Mouse (Mus musculus) hematopoietic stem cell, adult 5-6 weeks (primary cell): ENCODE data around the gene Tbx3. TPM values are rescaled to one million over a fixed set of nuclear protein-coding genes. Genes with fewer than 3 reads are reported as not detected.

Experiments
- ATAC-seq, 2 experiments: fragments of 125-278 bp in 1 of 2; replicated peaks in 1 of 2; 2 replicates each; pipeline ENCODE4 v1.8.0; 2016 to 2017; ENCODE audit warnings: inconsistent platforms in 2 of 2, mild to moderate bottlenecking in 2 of 2, moderate number of reproducible peaks in 2 of 2, low read depth in 1 of 2, moderate TSS enrichment in 1 of 2; ENCODE audit not compliant: low FRiP score in 2 of 2, poor library complexity in 2 of 2, severe bottlenecking in 2 of 2, insufficient read depth in 1 of 2, low TSS enrichment in 1 of 2
- total RNA-seq: library from RNA; stranded (forward); fragments of 172-1452, 232-1000 nt; gene quantifications from 2 replicates; pipeline ENCODE4 v1.2.3, GENCODE M21; 2017

The Tbx3 gene
- total RNA-seq, 1 experiment from 2014 or later: not detected

DNA sequence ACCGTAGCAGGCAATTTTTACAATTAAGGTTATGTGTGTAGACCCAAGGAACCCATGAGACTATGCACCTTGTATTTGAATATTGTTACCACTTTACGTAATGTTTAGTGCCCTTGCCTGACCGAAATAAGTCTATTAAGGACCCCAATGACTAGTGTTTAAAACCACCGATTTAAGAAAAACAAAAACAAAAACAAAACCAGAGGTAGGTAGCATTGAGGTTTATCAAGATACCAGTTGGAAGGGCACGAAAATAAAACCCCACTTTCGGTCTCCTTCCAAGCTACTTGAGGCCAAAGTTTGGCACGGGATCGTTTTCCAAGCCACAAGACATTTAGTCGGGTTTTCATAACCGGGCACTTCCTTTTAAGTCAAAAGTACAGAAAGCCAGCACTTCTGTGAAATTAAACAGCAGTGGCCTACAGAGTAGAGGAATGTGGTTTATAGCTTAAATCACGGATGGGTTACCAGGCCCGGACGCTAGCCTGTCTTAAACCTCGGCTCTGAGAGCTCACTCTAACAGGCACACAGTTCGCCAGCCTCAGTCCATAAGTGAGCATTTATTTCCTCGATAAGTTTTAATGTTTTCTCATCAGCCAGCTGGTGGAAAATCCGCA lies 2.6 kb downstream of the Tbx3 start:
- no peak for ATAC-seq

DNA sequence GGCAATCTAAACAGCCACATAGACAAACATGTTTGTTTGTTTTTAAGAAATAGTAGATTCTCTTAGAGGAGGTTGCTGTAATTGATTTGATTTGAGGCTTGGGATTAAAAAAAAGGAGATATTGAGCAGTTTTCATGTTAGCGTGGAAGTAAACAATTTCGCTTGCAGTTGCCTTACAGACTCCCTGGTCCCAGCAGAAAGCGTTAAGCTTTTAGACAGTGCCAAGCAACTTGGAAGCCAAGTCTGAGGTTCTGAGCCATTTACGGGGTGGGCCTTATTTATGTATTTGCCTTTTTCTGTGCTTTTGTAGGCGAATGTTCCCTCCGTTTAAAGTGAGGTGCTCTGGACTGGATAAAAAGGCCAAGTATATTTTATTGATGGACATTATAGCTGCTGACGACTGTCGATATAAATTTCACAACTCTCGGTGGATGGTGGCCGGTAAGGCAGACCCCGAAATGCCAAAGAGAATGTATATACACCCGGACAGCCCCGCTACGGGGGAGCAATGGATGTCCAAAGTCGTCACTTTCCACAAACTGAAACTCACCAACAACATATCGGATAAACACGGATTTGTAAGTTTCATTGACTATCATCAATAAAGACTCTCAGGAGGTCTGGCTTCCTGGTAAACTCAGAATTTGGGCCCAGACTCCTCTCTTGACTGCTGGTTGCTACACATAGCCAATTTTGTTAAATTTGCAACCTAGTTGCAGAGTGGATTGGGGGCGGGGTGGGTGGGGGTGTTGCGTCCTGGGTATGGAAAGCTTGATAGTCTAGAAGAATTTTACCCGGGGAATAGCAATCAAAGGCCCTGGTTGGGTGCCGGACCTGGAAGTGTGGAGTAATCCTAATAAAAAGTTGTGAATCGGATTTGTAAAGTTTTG lies 3.5 kb downstream of the Tbx3 start:
- no peak for ATAC-seq

DNA sequence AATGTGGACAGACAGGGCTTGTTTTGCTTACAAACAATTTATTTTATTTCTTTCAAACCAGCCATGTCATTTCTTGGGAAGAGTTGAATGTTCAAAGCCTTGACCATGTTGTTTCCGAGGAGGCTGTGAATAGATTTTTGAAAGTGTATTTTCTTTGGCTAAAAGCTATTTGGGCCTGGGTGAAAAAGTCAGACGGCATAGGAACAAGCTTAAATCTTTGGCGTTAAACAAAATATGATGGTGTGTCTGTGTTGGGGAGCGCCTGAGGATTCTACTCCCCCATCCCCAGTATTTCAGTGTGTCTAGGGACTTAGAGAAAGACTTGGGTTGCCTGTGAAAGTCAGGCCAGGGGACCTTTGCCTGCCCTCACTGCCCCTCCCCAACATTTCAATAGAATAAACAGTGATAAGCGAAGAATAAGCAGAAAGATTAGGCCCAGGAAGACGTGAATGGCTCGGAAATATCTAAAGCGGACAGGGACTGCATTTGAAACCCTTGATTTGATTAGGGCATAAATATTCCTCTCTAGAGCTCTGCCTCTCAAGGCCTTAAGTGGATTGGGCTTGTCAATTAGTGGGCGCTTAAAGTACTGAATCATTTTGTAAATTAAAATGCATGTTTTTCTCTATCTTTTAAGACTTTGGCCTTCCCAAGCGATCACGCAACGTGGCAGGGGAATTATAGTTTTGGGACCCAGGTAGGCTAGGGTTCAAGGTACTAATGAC lies 4.3 kb downstream of the Tbx3 start:
- no peak for ATAC-seq

DNA sequence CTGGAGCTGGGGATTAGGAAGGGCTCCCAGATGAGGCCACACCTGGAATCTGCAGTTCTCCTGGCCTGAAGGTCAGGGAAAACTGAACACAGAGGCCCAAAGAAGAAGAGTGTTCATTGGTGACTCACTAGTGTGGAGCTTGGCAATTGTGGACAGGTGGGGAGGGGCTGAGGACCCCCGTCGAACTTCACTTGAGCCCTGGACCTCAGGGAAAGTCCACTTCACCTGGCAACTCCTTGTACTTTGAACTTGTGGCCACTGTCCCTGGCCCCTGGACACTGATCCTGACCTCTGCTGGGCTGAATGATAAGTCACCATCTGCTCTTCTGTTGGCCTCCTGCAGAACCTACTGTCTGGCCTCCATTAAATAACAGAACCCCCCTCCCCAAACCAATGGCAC lies 5.8 kb downstream of the Tbx3 start:
- no peak for ATAC-seq

DNA sequence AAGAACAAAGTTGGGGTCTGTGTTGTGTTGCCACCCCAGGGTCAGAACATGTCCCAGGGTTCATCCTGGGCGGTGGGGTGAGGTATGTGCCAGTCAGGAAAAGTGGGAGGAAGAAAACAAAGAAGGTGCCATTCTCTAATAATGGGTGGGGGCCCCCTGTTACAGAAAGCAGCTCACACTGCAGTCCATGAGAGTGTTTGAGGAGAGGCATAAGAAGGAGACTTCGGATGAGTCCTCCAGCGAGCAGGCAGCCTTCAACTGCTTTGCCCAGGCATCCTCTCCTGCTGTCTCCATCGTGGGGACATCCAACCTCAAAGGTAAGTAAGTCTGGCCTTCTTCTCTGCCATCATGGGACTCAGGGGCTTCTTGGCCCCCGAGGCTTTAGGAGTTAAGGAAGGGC lies 8.0 kb downstream of the Tbx3 start:
- ATAC-seq: no peak

DNA sequence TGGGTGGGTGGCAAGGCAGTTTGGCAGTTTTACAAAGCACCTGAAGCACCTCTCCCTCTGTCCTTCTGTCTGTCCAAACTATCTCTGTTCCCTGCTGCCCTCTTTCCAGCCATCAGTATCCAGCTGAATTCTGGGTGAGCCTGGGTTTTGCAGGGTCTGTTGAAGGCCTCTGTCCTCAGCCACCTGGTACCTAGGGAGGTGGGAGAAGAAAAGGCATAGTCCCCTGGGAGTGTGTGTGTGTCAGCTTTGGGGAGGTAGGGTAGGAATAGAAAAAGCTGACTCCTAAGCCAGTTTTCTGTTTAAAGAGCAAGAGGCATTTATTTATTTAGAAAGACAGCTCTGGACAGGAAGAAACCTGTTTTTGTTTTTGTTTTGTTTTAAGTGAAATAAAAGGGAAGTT lies 8.6 kb downstream of the Tbx3 start:
- no peak for ATAC-seq

DNA sequence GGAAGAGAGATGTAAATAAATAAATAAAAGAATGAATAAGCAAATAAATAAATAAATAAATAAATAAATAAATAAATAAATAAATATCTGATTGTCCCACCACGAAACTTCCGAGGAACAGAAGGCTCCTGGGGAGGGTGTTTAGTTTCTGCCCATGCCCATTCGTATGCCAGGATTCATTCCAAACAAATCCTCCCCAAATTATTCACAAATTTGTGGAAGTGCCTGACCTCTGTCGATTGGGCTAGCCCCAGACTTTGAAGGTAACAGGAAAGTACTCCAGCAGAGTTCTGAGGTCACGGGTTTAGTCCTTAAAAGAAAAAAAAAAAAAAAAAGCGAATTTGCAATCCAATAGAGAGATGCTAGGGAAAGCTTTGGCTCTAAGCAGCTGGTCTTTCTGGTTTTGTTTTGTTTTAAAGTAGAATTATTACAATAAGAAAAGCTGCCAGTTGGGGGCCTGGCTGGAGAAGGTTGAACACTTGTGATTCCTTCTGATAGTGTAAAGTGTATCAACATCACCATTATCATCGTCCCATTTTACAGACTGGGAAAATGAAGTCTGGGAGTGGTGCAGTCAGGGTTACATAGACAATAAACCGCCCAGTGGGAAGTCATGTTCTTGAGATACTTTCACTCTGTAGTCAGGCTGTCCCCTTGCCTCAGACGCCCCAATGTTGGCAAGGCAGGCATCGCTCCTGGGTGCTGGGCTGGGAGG lies 9.3 kb downstream of the Tbx3 start:
- ATAC-seq: no peak

DNA sequence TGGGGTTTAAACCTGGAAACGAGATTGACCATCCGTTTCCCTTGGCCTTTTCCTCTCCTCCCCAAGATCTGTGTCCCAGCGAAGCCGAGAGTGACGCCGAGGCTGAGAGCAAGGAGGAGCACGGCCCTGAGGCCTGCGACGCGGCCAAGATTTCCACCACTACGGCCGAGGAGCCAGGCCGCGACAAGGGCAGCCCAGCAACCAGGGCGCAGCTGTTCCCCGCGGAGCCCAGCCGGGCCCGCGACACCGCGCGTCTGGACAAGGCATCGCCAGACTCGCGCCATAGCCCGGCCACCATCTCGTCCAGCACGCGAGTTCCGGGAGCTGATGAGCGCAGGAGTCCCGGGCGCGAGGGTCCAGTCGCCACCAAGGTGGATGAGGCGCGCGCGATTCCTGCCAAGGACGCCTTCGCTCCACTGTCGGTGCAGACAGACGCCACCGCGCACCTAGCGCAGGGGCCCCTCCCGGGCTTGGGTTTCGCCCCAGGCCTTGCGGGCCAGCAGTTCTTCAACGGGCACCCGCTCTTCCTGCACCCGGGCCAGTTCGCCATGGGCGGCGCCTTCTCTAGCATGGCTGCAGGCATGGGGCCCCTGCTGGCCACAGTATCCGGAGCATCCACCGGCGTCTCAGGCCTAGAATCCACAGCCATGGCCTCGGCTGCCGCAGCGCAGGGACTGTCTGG lies 10.0 kb downstream of the Tbx3 start:
- 0 out of 4 replicates have a peak, but pooled peaks have one; percentile 16 to 20 for ATAC-seq

DNA sequence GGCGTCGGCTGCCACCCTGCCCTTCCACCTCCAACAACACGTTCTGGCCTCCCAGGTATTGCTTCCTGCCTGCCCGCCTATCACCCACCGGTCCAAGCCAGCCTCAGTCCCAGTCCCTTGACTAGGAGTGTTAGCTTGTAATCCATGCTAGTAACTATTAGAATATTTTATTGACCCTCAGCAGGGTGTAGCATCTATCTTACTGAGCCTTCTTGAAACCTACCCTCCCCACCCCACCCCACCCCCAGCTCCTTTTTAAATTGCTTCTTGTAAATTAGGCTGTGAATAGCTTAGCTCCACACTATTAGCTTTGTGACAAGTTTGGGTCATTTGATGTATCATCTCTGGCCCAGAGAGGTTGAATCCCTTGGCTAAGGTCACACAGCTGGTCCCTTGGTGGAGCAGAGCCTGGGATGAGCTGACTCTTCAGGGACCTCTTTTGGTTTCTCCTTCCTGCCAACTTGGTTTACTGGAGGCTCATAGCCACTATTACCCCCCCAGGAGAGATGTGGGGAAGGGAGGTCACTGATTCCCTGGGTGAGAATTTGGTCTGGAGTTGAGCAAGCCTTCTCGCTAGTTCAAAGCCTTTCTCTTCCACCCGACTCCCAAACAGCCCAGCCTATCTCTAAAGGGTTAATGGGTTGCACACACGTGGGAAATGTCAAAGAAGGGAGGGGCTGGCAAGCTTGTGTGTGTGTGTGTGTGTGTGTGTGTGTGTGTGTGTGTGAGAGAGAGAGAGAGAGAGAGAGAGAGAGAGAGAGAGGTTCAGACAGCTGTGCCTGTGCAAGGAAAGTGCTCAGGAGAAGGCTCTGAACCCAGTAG lies 10.8 kb downstream of the Tbx3 start:
- no peak for ATAC-seq

DNA sequence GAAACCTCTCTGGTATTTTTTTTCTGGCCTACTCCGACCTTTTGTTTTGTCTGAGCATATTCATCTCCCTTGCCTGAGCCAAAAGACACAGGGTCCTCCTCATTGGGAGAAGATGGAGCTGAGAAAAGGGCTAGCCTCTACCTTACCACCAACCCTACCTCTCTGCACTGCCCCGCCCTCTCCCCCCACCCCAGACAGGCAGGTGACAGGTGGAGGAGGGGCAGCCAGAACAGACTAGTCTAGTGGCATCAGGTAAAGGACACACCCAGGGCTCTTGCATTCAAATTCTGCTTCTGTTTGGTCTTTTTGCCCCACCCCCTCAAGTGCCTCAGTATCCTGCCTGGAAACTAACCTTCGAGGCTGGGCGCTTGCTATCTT lies 11.4 kb downstream of the Tbx3 start:
- no peak for ATAC-seq

DNA sequence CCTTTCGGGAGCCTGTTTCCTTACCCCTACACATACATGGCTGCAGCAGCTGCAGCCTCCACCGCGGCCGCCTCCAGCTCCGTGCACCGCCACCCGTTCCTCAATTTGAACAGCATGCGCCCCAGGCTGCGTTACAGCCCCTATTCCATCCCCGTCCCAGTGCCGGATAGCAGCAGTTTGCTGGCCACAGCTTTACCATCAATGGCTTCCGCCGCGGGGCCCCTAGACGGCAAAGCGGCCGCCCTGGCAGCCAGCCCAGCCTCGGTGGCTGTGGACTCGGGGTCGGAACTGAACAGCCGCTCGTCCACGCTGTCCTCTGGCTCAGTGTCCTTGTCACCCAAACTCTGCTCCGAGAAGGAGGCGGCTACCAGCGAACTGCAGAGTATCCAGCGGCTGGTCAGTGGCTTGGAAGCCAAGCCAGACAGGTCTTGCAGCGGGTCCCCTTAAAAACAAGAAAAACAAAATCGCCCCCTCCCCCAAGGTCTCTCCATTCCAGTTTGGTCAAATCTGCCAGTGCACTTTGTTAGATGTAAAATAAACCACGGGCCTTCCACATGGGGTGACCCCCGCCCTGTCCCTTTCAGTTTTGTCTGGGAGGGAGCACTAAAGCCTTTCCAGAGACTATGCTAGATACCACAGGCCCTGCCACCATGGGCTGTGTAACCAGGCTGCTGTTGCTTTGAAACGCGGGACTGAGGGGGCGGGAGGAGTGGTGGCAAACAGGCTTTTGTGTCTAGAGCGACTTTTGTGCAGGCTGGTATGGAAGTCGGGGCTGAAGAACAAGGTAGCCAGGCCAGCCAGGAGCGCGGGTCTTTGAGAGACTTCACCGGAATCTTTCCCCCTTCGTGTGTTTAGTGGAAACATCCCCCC lies 12.4 kb downstream of the Tbx3 start:
- ATAC-seq: peak; percentile 20 to 49; a peak in 2 of 4 replicates

DNA sequence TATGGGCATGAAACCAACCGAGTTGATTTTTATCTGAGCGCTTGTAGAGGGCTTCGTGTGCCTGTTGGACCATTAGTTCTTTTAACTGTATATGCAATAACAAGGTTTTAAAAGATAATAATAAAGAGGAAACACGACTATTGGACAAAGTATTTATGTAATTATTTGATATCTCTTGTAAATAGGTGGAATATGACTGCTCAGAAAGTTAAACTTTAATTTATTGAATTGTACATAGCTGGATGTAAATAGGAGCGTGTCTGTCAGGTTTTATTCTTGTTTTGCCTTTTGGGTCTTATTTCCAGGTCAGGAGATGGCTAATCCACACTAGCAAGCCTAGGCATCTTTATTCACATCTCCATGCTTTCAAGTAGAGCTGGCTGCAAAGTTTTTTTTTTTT lies 13.4 kb downstream of the Tbx3 start:
- ATAC-seq: no peak

DNA sequence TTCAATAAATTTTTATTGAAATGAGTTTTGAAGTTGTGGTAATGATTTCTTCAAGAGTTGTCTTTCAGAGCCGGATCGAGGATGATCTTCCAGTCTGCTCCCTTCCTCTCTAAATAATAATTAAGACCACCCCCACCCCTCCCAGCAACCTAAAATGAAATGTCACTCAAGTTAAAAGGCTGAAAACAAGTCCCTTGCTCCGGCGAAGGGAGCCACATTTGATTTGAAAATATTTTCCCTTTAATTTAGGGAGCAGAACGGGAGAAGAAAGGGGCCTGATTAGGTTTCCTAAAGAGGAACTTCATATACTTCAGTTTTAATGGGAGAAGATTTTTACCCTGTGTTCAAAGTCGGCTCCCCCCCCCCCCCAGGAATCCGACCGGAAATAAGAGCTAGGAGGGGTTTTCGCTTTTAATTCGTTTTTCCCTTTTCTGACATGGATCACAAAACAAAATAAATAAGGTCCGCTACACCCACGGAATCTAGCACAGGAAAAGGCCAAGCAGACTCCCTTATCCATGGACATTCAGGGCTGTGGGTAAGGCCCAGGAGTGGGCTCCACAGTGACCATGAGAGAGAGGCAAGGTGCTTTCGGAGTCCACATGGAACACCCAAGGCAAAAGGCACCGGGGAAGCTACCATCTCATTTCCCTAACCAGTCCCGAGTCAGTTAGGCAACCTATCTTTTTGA lies 14.4 kb downstream of the Tbx3 start:
- no peak for ATAC-seq

DNA sequence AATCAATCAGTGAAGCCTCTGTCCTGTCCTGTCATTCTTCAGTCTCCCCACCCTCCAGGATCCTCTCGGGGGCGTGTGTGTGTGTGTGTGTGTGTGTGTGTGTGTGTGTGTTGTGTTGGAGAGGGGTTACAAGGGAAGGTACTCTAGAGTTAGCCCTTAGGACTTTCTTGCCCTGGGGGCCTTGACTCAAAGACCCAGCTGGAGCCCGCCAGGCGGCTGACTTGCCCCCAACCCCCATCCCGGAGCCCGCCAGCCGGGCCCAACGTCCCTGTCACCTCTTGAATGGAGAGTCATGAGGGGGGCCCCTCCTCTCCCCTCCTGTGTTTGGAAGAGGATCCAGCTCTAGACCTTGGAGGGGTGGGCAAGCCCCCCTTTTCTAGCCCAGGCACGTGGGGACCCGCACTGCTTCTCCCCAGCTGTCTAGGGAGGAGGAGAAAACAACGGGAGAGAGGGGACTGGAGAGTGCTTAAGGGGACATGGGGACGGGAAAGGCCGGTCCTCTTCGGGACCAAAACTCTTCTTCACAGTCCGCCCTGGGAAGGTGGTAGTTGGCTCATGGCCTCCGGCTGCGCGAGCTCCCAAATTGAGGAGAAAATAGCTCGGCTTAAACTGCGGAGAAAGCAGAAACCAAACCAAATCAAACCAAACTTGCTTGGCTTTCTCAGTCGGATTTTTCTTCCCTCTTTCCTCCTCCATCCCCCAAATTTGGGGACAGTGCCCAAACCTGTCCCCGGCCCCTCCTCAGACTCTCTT lies 15.2 kb downstream of the Tbx3 start:
- ATAC-seq: no peak
